Mouse (Mus musculus) naive thymus-derived CD4-positive, alpha-beta T cell, adult 2 months (primary cell): ENCODE data around the gene Oprd1.

Source experiments
- DNase-seq: peaks from one replicate; pipeline ENCODE4 v3.0.0-alpha.2; 2011; ENCODE audit warnings: low read depth

Oprd1 gene

DNA sequence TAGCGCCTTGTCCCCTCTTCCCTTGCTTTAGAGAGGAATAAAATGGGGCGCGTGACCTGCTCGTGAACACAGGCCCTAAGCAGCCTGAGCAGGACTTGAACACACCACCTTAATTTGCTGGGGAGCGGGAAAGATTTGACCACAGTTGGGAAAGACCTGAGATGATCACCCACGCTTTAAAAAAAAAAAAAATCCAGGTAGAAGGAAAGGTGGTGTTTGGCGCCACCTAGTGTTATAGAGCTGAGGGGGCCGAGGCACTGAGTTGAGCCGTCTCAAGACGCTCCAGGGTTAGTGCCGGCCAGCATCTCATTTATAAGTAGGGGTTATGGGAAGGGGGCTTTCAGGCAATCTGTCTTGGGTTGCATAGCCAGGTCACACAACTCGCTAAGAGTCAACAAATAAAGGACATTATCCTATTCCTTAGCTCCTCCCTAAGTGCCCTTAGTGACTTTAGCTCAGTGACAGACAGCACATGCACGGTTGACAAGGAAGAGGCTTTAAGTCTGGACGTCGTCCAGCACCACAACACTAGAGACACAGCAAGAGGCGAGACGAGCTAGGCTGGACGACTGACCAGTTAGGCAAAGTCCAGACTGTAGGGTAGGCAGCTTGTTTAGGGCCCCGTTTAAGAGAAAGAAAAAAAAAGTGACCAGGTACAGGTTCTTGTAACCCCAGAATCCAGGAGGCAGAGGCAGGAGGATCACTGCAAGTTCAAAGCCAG lies 64.6 kb downstream of the Oprd1 start:
- DNase-seq, result peak; percentile 85

DNA sequence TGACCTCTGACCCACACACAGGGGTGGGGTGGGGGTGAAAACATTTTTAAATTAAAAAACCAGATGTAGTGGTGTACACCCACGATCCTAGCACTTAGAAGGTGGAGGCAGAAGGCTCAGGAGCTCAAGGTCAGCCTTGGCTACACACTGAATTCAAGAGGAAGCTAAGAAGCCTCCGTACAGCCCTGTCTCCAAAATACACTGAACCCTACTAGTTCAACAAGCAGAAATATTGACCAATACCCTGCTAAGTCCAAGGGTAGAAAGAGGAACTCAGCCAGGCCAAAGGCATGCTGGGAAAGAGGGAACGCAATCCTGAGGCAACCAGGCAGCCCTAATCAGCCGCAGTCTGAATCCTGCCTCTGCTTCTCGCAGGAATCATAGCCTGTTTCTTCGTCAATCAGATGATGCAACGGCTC lies 66.0 kb downstream of the Oprd1 start:
- DNase-seq, result no peak

DNA sequence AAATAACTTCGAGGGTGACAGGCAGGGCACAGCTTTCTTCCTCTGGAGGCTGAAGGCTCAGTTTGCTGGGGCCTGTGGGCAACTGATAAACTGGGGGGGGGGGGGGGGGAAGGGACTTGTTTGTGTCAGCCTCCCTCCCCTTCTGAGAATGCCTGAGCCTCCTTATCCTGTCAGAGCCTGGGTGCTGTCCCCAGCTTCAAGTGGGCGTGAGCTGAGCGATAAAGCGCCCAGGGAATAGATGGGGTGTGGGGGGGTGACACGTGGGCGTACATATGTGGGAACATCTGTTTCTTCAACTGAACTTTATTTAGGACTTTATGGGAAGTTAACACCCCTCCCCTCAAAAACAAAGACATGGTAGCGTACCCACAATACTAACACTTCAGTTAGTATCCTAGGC lies 66.8 kb downstream of the Oprd1 start:
- DNase-seq, result no peak

DNA sequence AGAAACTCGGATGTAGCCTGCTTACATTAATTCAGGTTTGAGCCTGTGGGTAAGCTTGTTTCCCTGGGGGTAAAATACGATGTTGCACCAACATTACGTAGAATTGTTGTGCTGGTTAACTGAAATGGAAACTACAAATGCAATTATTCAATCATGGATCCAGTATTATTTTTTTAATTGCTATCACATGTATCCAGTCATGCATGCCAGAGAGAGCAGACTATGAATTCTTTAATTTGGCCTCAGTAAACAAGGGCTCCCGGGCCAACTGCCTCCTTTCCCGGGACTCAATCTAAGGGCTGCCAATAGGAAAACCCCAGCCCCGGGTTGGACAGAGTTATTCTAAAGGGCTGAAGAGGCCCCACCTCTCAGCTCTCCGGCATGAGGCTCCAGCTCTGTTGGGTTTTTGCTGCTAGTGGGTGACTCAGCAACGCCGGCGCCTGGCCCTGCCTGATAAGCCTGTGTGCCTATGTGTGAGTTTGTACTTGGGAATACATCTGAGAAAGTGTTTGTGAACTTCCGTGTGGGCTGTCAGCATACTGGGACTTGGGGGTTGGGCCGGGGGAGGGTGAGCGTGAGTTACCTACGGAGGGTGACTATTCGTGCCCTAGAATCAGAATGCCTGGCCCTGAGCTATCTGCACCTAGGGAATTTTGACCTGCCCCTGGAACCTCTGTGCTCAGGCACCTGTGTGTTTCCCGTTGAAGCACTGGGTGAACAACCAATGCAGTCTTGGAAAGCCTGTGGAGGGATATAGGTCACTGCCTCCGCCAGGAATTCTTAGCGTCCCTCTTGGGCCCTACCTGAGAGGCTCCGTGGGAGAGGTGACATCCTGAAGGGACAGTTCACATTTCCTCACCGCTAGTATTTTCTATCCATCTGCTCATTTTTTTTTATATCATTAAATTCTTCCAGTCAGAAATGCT lies 67.5 kb downstream of the Oprd1 start:
- DNase-seq, result peak; percentile 27

DNA sequence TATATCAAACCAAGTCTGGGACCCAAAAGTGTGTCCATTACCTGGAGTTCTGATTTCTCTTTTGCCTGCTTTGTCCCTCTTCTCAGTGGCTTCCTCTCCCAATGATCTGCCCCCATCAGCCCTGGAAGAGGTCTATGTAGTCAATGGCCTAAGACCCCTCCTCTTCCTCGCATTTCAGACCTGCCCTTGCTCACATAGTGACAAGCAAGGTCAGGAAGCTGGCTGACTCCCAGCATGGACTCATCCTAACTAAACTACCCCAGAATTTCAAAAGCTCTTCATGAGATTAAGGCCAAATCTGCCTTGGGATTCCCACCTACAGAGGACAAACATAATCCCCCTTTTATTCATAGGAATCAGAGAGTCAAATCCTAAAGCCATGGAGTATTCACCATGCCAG lies 68.5 kb downstream of the Oprd1 start:
- DNase-seq, result no peak

DNA sequence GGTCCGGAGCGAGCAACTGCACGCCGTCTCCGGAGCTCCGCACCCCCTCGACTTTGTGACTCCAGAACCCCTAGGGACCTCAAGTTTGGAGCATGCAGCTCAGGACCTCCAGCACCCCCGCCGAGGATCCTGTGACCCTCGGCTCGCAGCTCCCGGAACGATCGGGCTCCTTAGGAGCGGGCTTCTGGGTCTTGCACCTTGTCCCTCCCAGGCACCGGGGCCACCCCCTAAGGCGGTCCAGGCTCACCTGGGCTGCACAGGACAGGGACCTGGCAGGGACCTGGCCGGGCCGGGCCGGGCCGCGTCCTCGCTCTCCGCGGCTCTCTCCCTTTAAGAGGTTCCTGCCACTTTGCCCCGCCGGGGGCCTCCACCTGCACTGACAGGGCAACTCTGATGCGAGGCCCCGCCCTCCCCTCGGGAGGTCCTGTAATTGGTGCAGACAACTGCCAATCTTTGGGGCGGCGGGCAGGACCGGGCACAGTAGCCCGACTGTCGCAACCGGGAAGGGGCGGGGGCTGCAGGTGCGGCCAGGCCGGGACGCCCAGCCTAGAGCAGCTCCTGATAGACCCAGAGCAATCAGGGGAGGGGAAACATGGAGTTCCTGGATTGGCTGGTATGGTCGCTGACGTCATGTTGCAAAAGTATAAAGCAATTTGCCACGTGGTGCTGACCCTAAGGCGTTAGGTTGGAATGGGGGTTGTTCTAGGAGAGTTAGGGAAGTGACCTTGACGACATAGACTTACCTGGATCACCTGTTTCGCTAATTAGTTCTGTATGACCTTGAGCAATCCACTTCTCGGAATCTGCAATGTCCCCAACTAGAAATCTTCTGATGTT lies 69.1 kb downstream of the Oprd1 start, which contains the start of gene Epb41:
Gene Epb41 (minus strand): TSS at position 389 of the 837 bp plus-strand sequence.
- DNase-seq, result peak; percentile 99

DNA sequence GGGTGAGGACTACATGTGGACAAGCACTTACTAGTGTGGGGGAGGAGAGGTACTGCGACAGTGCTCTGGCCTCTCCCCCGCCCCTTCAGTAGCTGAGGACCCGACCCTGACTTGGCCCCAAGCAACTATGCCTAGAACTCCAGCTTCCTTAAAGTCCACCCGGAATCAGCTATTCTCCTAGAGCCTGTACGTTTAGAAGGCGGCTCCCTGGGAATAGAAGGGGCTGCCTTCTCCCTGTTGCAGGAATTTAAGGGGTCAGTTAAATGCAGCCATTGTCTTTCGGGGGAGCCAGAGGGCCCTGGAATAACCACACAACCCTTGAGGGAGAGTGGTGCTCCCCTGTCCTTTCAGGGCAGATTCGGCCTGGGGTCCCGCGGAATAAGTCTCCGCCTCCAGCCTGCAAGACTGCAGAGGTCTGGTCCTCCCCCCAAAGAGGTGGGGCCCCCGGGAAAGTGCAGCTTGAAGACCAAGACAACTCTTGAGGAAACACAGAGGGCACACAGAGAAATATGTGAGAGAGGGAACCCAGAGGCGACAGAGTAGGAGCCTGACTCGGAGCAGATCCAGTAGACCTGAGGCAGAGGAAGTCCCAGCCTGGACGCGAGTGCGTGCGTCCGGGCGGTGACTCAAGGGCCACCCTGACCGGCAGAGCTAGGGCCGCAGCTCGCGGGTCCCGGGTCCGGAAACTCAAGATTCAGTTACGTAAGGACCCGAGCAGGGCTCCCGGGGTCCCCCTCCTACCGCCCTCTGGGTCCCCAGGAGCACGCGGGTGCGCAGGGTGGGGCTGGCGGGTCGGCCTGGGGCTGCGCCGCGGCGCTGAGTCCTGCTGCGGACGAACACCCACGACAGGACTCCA lies 70.0 kb downstream of the Oprd1 start, which contains the start of gene Gm10300:
Gene Gm10300 (plus strand): TSS at position 621 of the 856 bp plus-strand sequence.
- DNase-seq, result peak; percentile 58

DNA sequence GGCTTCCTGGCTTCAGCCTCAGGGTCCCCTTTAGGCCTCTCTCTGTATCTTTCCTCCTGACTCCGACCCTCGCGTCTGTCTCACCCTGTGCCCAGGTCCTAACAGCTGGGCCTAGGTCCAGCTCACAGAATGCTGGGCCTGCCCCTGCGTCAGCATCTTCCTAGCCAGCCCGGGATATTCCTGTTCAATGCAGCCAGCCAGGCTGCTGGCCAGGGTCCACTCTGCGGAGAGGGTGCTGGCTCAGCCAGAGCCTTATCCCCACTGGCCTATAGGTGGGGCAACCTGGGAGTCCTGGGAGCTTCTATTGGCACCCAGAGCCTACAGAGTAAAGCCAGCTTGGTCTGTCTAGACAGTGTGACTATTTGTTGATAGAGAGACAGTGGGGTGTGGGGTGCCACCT lies 71.3 kb downstream of the Oprd1 start:
- DNase-seq, result no peak

DNA sequence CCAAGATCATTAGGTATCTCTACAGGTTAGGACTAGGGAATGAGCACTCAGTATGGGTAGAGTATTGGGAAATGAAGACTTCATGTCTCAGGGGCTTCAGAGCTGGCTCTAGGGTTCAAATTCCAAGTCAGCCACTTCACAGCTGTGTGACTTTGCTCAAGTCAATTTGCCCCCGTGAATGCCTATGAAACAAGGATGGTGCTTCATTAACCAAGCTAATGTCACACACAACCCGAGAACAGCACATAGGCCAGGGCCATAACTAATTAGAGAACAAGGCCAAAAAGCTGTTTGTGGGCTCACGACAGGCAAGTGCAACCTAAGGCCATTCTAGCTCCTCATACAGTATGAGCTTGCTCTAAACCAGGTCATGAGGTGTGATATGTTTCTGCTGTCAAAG lies 72.1 kb downstream of the Oprd1 start:
- DNase-seq, result no peak

DNA sequence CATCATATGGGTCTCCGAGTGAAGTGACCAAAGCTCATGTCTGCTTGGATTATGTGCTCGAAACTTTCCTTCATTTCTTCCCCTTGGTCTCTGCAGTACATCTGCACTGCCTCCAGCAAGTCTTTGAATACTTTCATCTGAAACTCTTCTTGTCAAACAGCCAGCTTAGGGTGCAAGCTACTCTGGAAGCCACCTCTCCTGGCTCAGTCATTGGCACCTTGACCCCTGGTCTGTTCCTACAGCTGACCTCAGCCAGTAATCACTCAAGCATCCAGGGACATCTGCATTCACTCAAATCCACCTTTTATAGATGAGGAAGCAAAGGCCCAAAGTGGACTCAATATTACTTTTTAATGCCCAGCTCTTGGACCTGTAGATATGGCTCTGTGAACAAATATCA lies 72.6 kb downstream of the Oprd1 start:
- DNase-seq, result no peak

DNA sequence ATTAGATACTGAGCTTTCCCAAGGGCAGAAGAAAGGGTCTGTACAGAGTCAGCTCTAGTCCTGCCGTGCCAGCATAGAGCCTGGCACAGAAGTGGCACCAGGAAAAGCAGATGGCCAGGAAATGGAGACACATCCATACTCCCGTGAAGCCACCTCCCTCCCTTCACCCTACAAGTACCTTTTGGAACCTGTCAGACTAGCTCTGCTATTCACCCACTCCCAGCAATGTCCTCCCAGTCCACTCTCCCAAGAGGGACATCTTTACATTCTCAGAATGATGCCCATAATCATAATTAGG lies 76.4 kb downstream of the Oprd1 start:
- no peak for DNase-seq

DNA sequence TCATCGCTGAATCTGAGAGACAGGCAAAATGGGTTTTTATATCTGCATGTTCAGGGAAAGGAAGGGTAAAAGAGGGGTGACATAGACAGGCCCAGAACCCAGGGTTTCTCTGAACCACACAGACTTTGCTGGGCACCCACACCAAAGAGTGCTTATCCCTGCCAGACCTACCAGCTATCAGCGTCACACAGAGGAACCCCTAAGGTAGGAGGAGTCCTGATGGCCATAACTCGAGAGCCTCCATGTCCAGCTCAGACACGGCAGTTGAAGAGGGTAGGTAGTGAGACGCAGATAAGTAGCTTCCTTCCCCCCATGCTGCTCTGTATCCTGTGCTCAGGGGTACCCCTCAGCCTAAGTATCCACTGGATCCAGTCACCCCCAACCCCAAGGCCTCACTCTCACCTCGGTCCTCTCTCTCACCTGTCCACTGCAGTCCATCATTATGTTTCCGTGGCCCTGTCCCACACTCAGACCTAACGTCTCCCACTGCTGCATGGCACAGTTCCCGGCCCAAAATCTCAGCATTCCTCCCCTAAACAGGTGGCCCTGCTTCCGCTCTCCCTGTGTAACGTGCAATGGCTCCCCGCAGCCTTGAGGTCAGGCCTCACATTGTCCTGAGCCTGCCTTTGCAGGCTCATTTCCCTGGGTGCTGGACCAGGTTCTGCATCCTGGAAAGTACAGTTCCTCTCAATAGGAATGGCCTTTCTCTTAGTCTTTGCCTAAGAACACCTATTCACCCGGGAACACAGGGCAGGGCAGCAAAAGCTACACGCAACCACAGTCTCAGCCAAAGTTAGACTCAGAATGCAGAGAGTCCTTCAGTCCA lies 77.0 kb downstream of the Oprd1 start:
- no peak for DNase-seq

DNA sequence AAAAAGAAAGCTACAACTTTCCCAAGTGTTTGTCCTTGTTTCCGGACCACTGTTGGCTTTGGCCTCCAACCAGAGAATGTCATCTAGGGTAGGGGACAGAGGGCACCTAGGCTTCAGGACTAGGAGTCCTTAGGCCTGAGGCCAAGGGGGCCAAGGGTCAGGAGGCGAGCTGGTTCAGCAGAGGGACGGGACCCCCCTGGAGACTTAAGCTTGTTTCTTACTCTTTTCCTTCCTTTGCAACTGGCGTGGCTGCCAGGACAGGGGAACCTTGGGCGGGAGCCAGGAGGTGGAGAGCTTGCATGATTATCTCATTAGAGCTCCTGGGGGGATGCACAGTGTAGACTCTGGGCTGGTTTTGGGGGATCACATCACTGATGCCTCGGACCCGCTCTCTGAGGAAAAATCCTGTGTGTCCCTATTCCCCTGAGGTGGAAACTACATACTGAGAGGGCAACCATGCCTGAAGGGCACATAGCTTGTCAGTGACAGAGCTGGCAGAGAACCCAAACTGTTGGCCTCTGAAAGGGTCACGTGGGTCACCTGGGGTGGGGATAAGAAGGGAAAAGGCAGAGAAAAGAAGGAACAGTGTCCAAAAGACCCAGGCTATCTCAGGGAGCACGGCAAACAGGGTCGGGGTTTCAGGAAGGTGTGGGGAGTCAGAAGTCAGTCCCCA lies 78.0 kb downstream of the Oprd1 start:
- no peak for DNase-seq

DNA sequence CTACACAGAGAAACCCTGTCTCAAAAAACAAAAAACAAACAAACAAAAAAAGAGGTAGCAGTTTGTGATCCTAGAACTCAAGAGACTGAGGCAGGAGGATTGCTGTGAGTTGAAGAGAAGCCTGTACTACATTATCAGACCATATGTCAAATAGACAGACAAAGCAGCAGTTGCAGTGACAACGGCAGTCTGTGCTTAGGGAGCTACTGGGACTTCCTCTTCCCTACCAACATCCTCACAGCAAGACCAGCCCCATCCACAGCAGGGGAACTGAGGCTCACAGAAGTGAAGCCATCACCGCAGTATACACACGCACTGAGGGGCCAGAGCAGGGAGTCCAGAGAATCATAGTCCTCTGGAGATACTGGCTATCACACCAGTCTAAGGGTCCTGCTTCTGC lies 78.7 kb downstream of the Oprd1 start:
- no peak for DNase-seq

DNA sequence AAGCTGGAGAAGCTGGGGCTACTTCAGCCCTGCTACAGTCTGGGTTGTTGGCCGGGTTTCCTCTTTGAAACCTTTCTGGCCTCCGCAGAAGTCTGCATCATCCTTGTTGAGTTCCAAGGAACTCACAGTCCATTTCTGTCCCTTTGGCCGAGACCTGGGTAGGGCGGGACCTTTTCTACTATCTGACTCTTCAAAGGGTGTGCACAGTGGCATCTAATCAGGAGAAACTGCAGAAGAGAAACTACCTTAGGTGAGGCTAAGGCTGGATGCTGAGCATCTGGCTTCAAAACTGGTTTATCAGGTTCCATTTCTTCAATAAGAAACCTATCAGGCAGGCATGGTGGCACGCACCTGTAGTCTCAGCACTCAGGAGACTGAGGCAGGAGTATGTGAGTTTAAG lies 79.7 kb downstream of the Oprd1 start:
- no peak for DNase-seq

DNA sequence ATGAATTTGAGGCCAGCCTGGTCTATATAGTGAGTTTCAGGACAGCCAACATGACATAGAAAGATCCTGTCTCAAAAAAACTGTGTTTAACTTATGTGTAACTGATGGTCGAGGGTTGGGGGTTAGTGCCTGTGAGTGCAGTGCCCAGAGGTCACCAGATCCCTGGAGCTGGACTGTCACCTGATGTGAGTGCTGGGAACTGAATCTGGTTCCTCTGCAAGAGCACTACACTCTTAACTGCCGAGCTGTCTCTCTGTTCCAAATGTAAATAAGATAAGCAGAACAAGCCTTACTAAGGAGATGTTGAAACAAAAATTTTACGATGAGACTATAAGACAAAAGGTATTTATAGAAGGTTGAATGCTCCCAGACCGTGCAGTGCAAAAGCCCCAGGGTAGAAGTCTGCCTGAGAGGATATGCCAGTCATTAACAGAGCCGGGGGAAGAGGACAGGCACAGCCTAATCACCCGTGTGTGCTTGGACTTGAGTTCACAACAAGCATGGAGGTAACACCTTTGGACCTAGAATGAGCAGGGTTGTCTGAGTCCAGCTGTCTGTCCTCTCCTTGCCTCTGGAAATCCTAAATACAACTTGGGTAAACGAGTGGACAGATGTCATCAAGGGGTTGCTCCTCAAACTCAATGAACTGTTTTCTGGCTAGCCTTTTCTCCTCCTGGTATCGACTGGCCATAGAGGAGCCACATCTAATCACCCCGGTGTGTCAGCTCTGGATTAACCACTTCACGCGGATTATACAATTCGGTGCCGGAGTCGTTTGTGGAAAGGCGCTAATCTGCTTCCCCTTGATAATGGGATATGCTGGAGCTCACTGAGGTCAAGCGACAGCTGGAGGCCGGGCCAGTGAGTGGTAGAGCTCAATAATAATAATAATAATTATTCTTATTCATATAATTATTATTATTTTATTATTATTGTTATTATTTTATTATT lies 81.1 kb downstream of the Oprd1 start:
- no peak for DNase-seq

DNA sequence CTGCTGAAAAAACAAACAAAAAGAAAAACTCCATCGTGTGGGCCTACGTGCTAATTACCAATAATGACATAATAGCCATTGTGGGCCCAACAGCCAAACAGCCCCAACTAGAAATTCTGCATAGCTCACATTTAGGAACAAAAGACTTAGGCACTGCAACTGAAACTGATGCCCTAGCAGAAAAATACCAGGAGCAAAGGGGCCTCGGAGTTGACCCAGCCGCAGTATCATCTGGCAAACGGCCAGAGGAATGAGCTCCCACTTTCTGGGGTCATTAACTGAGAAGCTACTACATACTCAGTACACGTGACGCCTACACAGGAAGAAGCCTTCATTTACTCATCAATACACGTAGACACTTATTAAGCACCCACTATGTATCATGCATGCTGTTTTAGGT lies 82.0 kb downstream of the Oprd1 start:
- DNase-seq, result no peak
